Mouse (Mus musculus) brain, adult 2 months (tissue): Measurements from ENCODE around the gene Slc44a1.
A peak's percentile ranks its signal among the peaks of the same experiment; 100 is the strongest.

Source experiments
- DNase-seq: peaks from one replicate; pipeline ENCODE4 v3.0.0; 2011; ENCODE audit warnings: low read depth, low spot score

The Slc44a1 gene

DNA sequence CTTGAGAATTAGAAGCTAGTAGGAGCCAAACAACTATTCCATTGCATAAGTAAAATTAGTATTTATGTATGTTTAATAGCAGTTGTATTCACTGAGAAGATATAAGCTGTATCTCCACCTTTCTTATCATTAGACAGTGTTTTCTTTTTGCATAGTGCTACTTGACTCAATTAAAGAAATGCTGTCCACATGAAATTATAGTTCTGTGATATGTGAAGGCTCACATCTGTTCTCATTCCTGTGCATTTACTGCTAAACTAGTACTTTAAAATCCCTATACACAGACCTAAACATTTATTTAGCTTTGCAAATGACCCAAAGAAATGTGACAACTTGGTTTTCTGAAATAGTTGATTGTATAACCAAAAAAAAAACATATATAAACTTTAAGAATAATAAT is 96.9 kb downstream of the Slc44a1 start:
- no peak for DNase-seq

DNA sequence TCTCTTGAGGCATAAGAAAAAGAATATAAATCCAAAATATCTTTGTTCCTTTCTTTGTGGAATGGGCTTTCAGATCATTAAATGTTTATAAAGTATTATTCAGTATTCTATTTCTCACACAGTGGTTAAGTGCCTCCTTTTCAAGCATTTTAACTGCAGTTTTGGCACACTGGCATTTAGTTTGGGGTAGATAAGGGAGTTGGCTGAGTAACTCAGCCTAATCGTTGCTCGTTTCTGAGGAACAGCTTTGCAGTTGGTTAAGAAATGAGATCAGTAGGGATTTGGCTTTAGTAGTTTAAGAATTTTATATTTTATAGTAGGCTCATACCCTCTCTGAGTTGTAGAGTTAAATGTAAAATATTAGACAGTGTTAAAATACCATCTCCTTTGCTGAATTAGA is 97.3 kb downstream of the Slc44a1 start:
- DNase-seq: no peak

DNA sequence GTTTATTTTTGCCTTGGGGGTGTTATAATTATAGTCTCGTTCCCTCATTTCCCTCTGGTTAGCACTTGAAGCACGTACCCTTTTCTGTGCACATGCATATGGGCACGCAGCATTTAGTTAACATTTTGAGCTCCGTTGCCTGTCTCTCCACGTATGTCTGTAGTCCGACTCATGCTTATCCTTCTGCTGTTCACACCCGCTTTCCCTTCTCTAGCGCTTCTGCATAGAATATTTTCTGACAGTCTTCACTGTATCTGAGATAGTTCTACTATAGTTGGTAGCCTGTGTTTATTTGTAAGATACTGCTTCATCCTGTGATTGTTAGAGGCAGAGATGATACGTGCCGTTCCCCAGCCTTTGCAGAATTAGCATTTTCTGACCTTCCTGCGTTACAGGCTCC is 98.4 kb downstream of the Slc44a1 start:
- peak; percentile 58 for DNase-seq

DNA sequence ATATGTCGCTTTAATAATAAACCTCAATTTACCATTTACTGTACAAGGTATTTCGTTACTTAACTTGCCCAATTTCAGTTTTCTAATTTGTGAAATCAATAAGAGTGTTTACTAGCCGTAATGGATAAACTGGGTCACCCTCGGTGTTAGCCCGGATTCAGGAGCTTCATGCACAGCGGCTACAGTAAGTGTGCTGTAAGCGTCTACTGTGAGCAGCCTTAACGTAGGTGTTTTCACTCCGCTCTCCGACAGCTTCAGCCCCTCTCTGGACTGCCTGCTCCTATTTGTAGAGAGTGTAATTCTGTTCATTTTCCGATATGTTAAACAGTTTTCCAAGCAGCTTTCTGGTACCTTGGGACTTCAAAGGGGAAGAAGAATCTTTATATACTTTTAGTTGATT is 99.7 kb downstream of the Slc44a1 start:
- peak; percentile 65 for DNase-seq

DNA sequence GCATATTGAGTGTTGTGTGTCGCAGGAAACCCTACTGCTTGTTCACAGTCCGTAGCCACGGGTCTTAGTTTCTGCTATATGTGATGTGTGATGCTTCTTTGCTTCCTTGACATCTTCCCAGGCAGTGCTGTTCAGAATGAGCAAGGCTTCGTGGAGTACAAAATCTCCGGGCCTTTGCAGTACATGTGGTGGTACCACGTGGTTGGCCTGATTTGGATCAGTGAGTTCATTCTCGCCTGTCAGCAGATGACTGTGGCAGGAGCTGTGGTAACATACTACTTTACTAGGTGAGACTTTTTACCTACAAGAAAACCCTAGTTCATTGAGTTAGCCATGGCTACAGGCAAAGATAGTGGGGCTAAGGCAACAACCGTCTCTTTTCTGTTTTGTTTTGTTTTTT is 103.2 kb downstream of the Slc44a1 start:
- no peak for DNase-seq

DNA sequence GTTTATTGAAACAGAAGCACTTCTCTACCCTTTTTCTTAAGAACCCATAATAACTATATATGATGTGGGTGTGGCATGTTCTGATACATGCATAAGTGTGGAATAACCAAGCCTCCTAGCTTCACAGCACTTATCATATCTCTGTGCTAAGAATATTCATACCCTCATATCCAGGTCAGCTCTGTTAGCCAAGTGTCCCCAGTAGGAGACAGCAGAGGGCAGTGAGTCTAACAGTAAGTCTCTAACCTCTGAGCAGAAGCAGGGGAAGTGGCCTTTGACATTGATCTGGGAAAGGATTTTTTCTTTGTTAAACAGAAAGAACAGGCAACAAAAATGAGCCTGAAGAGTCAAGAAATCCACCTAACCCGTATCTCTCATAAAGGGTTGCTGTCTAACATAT is 104.7 kb downstream of the Slc44a1 start:
- DNase-seq: no peak

DNA sequence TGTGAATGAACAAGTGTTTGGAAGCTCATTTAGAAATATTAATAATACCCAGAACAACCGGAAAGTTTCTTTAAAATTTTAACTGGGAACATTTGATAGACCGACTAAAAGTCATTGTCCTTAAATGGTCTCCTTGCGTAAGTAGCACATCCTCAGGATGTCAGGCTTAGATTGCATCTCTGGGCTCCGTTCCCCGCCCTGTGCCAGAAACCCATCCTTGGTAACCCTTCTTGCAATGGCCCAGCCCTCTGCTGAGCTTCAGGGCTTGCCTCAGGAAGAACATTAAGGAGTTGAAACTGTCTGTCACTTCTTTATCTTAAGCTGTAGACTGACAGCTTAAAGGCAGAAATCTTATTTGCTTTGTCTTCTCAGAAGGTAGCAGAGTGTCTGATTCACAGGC is 107.2 kb downstream of the Slc44a1 start:
- no peak for DNase-seq

DNA sequence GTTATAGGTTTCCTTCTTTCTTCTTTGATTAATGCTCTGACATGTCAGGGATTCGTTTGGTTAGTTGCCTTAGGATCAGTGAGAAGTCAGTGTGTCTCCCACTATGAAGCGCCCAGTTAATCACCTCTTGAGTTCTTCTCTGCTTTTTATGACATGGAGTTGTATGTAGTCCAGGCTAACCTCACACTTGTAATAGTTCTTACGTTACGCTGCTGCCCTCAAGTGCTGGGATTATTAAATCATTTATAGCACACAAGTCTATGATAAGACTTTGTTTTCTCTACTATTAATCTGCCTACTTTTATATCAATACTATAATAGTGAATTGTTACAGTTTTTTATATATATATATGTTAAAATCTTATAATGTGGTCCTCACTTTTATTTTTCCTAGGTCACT is 109.2 kb downstream of the Slc44a1 start:
- peak; percentile 70 for DNase-seq

DNA sequence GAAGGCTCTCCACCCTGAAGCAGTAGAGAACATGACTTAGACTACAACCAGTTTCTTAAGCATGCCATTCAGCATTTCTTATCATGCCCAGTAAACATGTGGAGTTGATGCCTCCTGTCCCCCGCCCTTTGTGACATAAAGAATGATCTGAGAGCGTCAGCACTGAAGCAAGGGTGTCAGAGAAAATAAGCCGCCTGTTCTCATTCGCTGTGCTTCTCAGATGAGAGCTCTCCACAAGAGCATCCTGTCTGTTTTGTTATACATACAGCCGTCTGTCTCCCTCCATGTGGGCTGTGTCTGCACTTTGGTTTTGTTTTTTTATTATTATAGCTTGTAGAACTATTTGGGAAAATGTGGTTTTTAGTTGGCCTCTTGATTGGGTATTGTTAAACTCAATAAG is 124.4 kb downstream of the Slc44a1 start:
- DNase-seq: no peak

DNA sequence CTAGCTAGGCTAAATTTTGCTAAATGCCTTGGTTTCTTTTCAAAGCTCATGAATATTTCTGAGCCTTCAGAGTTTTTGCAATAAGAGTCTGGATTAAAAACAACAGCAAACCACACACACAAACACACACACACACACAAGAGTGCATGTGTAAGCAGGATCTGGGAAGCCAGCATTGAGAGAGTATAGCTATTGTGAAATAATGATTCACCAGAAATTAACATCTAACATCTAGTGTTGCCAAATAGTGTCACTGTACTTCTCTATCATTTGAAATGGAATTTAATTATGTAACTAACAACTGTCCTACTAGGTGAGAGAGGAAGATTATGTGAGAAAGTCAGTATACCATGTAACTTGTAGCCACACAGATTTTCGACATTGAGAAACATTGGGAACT is 126.9 kb downstream of the Slc44a1 start:
- DNase-seq: no peak

DNA sequence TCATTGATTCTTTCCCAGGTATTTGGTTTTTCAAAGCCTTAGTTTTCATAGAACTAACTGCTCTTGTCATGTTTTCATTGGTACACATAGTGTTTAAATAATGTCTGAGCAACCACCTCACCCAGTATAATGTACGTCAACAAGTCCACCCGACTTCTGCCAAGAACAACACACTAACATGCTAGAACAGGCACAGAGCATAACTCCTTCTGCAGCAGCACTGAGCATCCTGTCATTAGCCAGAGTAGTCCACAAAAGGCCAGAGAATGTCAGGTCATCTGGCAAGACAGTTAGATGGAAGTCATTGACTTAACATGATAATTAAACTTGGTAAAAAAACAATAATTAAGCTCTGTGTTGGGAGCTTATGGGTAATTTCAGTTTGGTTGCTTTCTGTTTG is 135.3 kb downstream of the Slc44a1 start:
- DNase-seq: no peak

DNA sequence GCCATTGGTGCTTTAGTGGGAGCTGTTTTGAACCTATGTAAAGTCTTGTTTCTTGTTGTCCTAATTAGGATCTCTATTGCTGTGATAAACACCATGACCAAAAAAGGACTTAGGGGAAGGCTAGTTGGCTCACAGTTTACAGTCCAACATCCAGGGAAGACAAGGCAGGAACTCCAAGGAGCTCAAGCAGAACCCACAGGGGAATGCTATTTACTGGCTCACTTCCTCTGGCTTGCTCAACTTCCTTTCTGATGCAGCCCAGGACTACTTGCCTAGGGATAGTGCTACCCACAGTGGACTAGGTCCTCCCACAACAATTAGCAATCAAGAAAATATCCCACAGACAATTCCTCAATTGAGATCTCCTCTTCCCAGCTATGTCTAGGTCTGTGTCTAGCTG is 147.5 kb downstream of the Slc44a1 start:
- no peak for DNase-seq

DNA sequence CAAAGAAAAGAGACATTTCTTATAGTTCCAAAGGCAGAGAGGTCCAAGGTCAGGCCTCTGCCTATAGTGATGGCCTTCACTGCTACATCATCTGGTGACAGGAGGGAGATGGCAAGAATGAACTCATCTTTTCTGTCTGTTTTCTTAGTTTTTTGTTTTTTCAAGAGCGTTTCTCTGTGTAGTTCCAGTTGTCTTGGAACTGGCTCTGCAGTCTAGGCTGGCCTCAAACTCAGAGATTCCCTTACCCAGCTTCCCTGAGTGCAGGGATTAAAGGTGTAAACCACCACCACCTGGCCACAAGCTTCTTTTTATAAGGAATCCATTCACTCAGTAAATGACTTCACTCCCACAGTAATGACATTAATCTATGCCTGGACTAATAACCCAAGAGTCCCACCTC is 148.7 kb downstream of the Slc44a1 start:
- DNase-seq: no peak

DNA sequence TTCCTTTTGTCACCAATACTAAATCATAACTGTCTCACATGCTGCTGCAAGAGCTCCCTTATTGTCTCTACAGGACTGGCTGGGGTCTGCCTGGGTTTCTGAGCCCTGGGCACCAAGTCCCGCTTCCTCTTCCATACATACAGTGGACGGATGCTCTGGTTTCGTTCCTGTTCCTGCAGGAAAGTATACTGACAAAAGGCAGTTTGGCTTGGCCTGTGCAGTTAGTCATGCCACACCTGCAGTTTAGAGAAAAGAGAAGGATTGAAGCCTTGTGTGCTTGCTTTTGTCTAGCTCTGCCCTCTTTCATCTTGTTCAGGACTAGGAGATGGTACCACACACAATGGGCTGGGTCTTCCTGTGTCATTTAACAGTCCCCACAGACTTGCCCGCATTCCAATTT is 149.3 kb downstream of the Slc44a1 start:
- no peak for DNase-seq

DNA sequence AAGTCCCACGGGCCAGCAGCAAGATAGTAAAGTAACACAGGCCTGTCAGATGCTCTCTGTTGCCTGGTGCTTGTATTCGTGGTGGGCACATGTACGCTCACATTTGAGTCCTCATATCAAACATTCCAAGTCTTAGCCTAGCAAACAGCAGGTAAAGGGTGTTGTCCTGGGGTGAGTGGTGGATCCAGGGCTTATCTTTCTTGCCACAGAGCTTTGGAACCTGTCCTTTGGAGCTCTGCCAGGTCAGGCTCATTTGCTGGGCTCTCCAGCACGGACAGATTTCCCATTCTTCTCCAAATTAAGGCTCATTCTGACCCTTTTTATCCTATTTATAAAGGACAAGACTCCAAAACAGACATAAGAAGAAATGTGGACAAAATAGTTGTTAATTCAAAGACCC is 149.9 kb downstream of the Slc44a1 start:
- no peak for DNase-seq

DNA sequence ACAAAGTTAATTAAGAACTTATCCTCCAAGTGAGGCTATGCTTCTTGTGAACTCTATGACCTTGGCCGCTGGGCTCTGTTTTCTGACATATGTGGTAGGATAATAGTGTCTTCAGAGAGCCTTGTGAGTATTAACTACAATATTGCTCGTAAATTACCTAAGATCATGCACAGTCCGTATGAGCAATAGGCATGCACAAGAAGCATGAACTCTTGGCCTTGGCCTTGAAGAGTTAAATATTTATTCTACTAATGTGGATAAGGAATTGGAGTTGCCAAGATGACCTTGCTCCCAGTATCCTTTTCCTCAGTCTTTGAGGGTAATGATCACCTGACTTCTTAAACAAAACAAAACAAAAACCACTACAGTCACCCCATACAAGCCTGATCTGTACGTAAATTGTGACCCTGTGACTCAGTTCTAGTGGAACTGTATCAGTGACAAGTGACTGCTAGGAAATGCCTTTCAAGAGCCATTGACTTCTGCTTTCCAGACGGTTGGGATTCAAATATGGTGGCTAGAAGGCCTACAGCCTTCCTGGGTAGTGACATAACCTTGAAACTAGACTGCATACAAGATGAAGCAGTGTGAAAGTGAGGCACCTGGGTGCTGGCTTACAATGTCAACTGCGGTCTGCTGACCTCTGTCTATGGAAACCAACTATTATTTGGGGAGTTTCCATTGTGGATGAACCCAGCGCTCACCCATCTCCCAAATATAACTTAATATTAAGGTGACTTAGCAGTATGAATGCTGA is 150.7 kb downstream of the Slc44a1 start:
- no peak for DNase-seq

DNA sequence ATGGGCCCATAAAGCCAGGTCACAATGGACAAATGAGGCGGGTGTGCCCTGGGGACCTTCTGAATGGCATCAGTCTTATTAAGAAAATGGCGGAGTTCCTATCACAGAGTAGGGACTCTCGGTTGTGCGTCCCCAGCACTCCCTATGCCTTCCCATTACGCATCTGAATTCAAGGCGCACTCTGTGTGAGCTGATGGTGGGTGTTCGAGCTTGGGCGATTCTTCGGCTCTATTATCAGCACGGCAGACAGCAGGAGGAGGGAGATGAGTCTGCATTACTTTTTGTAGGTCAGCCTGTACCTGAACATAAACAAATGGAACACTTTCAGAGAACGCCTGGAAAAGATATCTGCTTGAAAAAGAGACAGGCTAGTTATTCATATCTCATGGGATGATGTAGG is 151.3 kb downstream of the Slc44a1 start:
- peak; percentile 71 for DNase-seq

DNA sequence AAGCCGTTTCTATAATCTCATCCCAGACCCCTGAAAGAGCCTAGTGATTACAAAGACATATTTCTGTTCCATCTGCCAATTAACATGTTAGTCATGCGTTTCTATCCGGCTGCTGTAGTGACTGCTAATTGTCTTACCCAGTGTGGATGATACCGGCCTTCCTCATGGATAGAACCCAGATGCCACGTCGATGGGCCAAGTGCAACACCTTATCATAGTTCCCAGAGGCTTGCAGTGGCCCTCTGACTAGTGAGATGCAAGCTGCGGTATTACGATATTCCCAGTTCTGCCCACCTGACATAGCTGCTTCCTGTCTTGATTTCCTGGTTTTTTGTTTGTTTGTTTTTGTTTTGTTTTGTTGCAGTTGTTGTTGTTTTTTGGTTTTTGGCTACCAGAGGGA is 151.7 kb downstream of the Slc44a1 start:
- DNase-seq: no peak

DNA sequence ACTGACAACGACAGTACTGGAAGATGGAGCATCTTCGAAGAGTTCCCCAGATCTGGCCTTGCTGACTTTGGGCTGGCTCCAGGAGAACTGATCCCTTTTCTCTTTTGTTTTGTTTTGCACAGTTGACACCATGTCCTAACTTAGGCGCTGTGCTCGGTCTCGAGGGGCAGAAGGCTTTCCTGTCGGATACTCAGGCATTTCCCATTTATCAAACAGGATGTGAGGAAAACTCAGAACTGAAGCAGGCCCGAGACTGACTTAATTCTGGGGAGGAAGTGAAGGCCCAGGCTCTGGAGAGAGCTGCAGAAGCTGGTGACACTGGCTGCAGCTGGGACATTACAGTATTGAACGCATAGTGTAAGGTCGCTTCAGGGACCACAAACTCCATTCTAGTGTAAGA is 152.2 kb downstream of the Slc44a1 start:
- DNase-seq: no peak

DNA sequence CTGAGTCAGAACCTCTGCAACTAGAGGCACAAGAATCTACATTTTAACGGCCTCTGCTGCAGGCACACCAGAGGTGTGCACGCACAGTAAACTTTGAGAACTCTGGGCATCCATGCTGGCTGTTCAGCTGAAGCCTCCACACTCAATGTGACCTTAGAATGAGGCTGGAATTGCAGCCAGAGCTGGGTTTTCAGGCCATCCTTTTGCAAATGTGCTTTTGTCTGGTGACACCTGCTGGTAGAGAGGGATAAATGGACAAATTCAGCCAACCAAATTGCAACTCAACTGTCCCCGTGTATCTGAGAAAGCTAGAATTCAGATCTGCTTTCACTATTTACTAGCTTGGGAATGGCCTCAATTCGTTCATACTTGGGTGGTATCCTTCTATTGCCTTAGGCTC is 154.0 kb downstream of the Slc44a1 start:
- DNase-seq: peak; percentile 94

DNA sequence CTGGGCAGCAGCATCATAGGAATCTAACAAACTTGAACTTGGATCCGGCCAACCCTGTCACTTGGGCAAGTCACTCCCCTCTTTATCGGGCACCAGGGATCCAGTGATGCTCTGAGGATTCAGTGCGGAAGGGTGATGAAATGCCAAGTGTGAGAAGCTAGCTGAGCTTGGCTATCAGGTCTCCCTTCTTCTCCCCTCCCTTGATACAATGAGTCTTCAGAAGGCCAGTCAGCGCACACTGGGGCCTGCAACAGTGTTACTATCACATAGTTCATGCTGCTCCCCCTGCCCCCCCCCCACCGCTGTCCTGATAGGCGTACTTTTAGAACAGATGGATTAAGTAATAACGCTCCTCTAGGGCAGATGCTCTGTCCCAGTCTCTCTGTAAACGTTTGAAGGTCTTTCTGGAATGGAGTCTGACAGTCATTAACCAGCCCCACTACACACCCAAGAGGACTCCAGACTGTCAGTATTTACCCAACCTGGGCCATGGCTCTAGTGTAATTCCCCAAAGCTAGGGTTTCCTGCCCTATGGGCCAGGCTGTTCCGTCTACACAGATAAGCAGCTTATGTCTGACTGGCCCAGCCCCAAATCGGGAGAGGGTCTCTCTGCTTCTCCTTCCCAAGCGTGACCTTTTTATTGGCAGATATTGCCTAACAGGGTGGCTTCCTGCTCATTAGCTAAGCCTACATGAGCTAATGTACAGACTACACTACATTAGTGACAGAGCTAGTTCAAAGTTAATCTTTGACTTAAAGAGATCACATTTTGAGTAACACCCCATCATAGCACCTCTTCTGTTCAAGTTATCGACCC is 155.2 kb downstream of the Slc44a1 start:
- no peak for DNase-seq

DNA sequence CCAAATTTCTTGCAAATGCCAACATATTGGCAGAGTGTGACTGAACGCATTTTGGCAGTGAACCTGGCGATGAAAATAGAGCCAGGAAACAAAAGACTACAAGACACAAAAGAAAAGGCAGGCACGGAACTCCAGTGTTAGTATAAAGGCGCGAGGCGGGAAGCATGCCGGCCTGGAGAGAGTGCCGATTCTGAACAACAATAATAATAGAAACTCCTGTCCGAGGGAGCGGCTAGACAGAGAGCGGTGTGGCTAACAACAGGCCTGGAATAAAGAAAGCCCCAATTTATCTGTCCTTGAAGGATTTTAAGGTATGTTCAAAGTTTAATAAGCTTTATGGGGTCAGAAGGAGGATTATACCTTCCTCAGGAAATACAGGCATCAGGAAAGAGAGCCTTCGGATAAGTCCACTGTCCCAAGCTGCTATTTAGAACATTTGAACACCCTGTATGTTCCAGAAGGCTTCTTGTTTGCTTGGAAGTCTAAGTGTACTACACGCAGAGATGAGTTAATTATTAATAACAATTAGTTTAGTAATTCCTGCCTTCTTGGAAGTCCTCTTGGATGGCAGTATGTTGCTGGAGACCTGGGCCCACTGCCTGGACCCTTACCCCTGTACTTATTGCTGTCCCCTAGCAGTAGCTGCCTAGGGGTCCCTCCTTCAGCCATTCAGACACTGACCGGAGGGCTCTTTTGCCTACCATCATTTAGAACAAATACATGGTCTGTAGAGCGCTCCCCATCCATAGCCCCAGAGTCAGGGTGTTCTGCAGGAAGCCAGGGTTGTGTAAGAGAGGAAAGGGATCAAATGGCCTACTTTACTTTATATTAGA is 156.1 kb downstream of the Slc44a1 start:
- DNase-seq: no peak
